Mouse (Mus musculus): ENCODE measurements at regions not wholly inside any gene's neighbourhood (a gene's known extent, or its start where the extent isn't known, plus 50 kb on each side); places are given as distances from the start of the nearest gene placed in this dataset.

DNA sequence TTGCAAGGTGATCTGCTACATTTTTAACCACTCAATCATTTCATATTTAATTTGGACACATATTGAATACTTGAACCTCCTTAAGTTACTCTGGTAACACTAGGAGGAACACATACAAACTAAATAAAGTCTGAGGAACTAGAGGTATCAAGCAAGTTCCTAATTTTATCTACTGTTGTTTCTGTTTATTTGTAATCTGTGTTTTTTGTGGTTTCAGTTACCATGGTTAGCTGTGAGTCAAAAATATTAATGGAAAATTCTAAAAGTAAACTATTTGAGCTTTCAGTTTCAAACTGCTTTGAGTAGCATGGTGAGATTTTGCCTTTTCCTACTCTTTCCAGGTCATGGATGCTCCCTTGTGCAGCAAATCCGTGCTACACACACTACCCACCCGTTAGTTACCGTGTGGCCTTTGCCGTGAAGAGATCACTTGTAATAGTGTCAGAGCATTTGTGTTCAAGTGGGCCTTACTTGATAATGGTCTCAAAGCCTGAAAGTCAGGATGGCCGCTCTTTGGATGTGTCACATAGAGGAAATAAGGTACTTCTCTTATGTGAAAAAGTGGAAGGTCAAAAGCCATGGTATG is 177.0 kb upstream of the Stt3b start:
- no peak overlapping the region for H3K27ac ChIP-seq (replicated peaks)
- H3K4me3 ChIP-seq: no peak overlapping the region
- H3K36me3 ChIP-seq: no peaks in the 10 kb centered on the region
- no peak overlapping the region for H3K4me2 ChIP-seq (replicated peaks)
- H3K9me3 ChIP-seq: no peaks in the 10 kb centered on the region
- ATAC-seq (ENCODE audit: low FRiP score, low read depth): no peak
- H3K27me3 ChIP-seq: no peaks in the 10 kb centered on the region
- WGBS: 92% methylated on average over 5 of the region's 5 CpGs
- H3K4me1 ChIP-seq: no peaks in the 10 kb centered on the region
- no peak overlapping the region for H3K9ac ChIP-seq (replicated peaks)

DNA sequence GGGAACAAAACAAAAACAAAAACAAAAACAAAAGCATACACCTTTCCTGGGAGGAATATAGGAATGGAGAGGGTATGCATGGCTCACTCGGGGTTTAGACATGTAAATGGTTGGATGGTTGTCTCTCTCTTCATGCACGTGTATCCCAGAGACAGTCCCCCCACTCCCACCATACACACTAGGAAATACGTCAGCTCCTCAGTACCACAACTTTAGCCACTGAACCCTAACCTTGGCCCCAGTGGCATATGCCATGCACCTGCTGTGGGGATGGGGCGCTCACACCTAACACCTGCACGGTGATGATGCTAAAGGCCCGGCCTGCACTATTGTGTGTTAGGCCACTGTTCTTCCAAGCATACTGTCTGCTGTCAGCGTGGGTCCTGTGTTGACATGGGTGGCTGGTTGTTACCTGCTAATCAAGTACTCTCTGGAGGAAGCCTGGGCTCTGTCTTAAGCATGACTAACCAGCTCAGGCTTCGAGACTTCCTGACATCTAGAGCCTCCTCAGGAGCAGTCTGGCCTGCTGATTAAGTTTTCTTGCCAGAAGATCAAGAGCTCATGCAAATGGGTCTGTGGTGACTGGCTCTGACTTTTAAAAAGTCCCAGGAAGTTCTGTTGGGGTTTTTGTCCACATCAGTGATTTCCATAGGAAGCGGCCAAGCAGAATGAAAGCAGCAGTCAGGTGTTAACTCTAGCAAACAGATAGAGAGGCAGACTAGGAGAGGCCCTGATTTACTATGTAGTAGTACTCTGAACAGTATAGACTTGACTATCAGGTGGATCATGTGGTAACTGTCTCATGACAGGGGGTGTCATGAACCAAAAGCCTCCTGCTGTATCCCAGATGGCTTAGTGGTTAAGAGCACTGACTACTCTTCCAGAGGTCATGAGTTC is 178.9 kb upstream of the Stt3b start:
- H3K9me3 ChIP-seq: no peaks in the 10 kb centered on the region
- H3K4me3 ChIP-seq: no peak overlapping the region
- no peaks in the 10 kb centered on the region for H3K4me1 ChIP-seq
- H3K4me2 ChIP-seq (replicated peaks): no peak overlapping the region
- H3K27ac ChIP-seq (replicated peaks): no peak overlapping the region
- ATAC-seq (ENCODE audit: low FRiP score, low read depth): no peak
- no peaks in the 10 kb centered on the region for H3K36me3 ChIP-seq
- WGBS: 78% methylated on average over 9 of the region's 9 CpGs
- no peak overlapping the region for H3K9ac ChIP-seq (replicated peaks)
- no peaks in the 10 kb centered on the region for H3K27me3 ChIP-seq

DNA sequence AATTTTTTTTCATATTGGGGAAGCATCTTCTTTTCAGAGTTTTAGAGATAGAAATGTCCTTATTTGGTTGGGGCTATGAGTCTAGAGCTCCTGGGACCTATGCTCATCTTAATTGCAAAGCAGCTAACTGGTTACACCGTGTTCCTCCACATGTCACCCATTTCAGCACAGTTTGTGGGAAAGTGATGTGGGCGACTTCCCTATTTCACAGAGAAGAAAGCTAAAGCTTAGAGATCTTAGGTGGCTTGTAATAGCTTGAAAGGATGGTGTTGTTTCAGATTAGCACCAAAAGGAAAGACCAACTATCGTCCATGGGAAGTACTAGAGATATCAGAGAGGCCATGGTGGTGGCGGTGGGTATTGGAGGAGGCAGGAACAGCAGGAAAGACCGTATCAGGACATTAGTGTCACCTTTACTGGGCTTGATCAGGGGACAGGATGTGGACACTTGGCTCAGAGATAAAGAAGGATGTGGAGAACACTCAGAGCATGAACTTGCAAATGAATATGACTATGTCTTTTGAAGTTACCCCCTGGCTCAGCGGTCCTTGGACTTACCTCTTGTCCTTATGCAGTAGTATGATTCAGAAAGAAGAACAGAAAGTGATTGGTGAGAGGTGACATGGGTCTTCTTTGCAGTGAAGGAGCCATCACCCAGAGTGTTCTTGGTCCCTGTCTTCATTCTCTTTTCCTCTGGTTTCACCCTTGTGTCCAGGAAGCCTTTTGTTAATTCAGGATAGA is 182.4 kb upstream of the Stt3b start:
- no peaks in the 10 kb centered on the region for H3K36me3 ChIP-seq
- no peak overlapping the region for H3K9ac ChIP-seq (replicated peaks)
- no peaks in the 10 kb centered on the region for H3K27me3 ChIP-seq
- no peaks in the 10 kb centered on the region for H3K4me1 ChIP-seq
- H3K27ac ChIP-seq (replicated peaks): no peak overlapping the region
- ATAC-seq (ENCODE audit: low FRiP score, low read depth): no peak
- H3K4me2 ChIP-seq (replicated peaks): no peak overlapping the region
- H3K4me3 ChIP-seq: no peak overlapping the region
- WGBS: 86% methylated on average over 6 of the region's 6 CpGs
- no peaks in the 10 kb centered on the region for H3K9me3 ChIP-seq

DNA sequence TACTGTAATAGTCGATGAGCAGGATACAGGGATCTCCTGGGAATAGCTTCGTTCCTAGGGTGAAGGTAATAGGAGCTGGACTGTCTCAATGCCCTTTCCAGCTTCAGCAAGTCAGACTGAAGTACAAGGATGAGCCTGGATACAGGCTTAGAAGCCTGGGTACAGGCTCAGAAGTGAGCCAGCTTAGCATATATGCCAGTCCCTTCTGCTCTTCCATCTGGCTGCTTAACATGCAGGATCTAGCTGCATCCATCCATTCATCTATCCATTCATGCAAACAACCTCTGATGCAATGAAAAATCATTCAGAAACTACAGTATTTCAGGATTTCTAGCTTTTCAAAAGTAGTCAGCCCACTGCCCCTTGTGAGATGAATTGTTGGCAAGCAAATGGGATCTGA is 183.5 kb upstream of the Stt3b start:
- Histone ChIP-seq H3K9ac (replicated peaks) (no peak overlapping the region), H3K4me2 (replicated peaks) (no peak overlapping the region), H3K27ac (replicated peaks) (no peak overlapping the region), H3K4me3 (no peak overlapping the region), H3K9me3 (no peaks in the 10 kb centered on the region), H3K4me1 (no peaks in the 10 kb centered on the region), H3K36me3 (no peaks in the 10 kb centered on the region), H3K27me3 (no peaks in the 10 kb centered on the region)
- WGBS: 86% methylated on average over 2 of the region's 2 CpGs
- ATAC-seq (ENCODE audit: low FRiP score, low read depth): no peak

DNA sequence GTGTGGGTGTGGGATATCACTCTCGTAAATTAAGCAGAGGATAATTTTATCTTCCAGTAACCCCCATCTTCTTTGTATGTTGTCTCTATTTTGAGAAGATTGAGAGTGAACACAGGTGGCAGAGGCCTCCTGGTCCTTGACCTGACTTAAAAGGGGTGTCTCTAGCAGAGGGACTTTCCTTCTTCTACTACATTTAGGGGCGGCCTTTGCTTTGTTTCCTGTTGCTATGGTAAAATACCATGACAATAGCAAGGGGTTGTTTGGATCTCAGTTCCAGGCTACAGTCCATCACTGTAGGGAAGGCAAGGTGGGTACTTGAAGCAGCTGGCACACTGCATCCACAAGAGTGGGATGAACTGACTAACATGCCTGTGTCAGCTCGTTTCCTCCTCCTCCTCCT is 189.3 kb upstream of the Stt3b start:
- Histone ChIP-seq H3K4me1 (no peaks in the 10 kb centered on the region; the same call in 1 of the 2 replicates), H3K27ac (replicated peaks) (no peak overlapping the region), H3K9ac (replicated peaks) (no peak overlapping the region), H3K9me3 (no peaks in the 10 kb centered on the region), H3K27me3 (no peaks in the 10 kb centered on the region), H3K36me3 (no peaks in the 10 kb centered on the region), H3K4me2 (replicated peaks) (no peak overlapping the region), H3K4me3 (no peak overlapping the region)
- no peak for ATAC-seq (ENCODE audit: low FRiP score, low read depth)
- 59% methylated on average over 3 of the region's 3 CpGs for WGBS

DNA sequence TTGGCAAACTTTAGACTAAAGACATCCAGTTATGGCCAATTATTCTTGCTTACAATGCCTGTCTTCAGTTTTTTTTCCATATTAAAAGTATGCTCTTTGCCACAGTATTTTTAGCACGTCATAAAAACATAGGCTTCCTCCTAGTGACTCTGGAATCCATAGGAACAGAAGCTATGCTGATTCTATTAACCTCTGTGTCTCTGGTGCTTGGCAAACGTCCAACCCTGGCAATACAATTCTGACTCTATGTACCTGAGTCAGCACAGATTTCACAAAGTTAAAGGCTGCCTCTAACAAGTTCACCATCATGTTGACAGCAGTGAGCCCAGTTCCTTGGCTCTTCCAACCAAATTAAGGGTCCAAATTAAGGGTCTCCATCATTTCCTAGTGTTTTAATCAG is 194.6 kb upstream of the Stt3b start:
- ATAC-seq (ENCODE audit: low FRiP score, low read depth): no peak
- H3K27me3 ChIP-seq: no peaks in the 10 kb centered on the region
- 70% methylated on average over 2 of the region's 2 CpGs for WGBS

DNA sequence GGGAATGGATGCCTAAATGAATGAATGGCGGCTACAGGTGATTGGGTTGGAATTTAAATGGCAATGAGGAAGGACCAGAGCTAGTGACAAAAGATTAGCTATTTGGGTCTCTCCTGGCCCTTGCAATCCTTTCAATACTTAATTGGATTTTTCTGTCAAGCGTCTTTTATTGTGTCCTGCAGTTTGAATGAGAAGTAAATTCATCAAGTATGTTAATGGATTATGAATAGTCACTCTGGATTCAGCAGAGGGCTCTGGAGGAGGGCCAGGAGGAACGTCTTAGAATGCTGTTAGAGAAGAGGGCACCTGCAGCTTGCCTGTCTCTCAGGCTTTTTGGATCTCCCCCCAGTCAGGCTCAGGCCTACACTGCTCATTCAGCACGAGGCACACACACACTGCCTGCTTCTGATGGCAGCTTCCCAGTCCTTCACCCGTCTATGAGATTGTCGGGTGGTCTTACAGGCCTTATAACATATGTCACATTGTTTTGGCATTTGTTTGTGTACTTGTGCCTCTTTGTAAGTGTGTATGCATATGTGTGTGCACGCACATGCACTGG is 197.0 kb upstream of the Stt3b start:
- no peak for ATAC-seq (ENCODE audit: low FRiP score, low read depth)
- Histone ChIP-seq H3K9me3 (no peaks in the 10 kb centered on the region), H3K36me3 (no peaks in the 10 kb centered on the region), H3K4me3 (no peak overlapping the region), H3K27ac (replicated peaks) (no peak overlapping the region), H3K4me1 (peaks cover 5% of the 10 kb centered on the region; the same call in 1 of the 2 replicates), H3K27me3 (no peaks in the 10 kb centered on the region), H3K9ac (replicated peaks) (no peak overlapping the region), H3K4me2 (replicated peaks) (no peak overlapping the region)
- WGBS: 58% methylated on average over 7 of the region's 7 CpGs

More for the DNA sequence above, 194.6 kb upstream of the Stt3b start:
- no peak overlapping the region for H3K9ac ChIP-seq (replicated peaks)
- peaks cover 5% of the 10 kb centered on the region; the same call in 1 of the 2 replicates for H3K4me1 ChIP-seq
- H3K27ac ChIP-seq (replicated peaks): no peak overlapping the region
- no peak overlapping the region for H3K4me3 ChIP-seq
- H3K9me3 ChIP-seq: no peaks in the 10 kb centered on the region
- no peak overlapping the region for H3K4me2 ChIP-seq (replicated peaks)
- H3K36me3 ChIP-seq: no peaks in the 10 kb centered on the region

DNA sequence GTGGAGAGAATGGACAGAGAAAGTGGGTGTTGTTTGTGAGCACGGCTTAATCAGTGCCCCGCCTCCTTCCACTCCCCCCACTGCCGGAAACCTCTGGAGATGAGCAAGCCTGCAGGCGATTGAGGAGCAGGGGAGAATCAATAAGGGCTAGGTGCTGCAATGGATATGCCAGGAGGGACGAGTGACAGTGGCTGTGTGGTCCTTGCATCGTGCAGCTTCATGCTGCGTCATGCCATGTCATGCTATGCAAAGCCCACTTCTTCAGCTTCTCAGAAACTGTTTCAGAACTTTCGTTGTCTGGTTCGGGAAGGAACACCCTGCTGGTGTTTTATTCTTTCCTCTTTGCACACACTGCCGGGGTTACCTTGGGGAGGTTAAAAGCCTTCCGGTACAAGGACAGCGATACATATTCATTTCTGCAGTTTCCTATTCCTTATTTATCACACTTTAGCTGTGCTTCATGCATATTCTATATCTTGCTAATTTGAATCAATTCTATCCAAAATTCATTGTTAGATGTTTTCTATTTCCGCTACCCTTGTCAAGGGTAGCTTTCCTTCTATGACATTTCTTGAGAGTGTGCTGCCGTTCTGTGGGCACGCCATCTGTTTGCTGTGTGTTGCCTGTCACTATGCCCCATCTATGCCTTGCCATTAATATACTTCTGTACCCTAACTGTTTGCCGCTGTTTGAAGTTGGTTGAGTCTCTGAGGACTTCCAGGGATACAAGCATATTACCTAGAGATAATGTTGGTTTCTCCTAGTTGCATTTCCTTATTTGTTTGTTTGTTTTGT is 202.8 kb upstream of the Stt3b start:
- H3K4me1 ChIP-seq: peaks cover 5% of the 10 kb centered on the region; the same call in 1 of the 2 replicates
- H3K27ac ChIP-seq (replicated peaks): no peak overlapping the region
- H3K4me2 ChIP-seq (replicated peaks): no peak overlapping the region
- 67% methylated on average over 16 of the region's 16 CpGs for WGBS
- H3K36me3 ChIP-seq: no peaks in the 10 kb centered on the region
- ATAC-seq (ENCODE audit: low FRiP score, low read depth): no peak
- H3K9me3 ChIP-seq: peaks cover 6% of the 10 kb centered on the region; the same call in 1 of the 2 replicates
- H3K27me3 ChIP-seq: no peaks in the 10 kb centered on the region
- H3K9ac ChIP-seq (replicated peaks): no peak overlapping the region
- no peak overlapping the region for H3K4me3 ChIP-seq

- no peaks in the 10 kb centered on the region for H3K27me3 ChIP-seq
- no peaks in the 10 kb centered on the region for H3K36me3 ChIP-seq
- peaks cover 6% of the 10 kb centered on the region; the same call in 1 of the 2 replicates for H3K9me3 ChIP-seq
- no peak for ATAC-seq (ENCODE audit: low FRiP score, low read depth)
- no peak overlapping the region for H3K27ac ChIP-seq (replicated peaks)
- H3K4me2 ChIP-seq (replicated peaks): no peak overlapping the region
- H3K4me1 ChIP-seq: peaks cover 1% of the 10 kb centered on the region; the same call in 1 of the 2 replicates
- H3K4me3 ChIP-seq: no peak overlapping the region
- no peak overlapping the region for H3K9ac ChIP-seq (replicated peaks)
These were observed 207.7 kb upstream of the Stt3b start for GRCm38 (mm10) chr9:115517903-115518302.

- Histone ChIP-seq H3K36me3 (no peaks in the 10 kb centered on the region), H3K27me3 (no peaks in the 10 kb centered on the region), H3K27ac (replicated peaks) (no peak overlapping the region), H3K4me3 (no peak overlapping the region), H3K9ac (replicated peaks) (no peak overlapping the region), H3K4me1 (no peaks in the 10 kb centered on the region), H3K4me2 (replicated peaks) (no peak overlapping the region), H3K9me3 (no peaks in the 10 kb centered on the region)
- ATAC-seq (ENCODE audit: low FRiP score, low read depth): no peak
- WGBS: 81% methylated on average over 3 of the region's 3 CpGs
These were observed 213.9 kb upstream of the Stt3b start for GRCm38 (mm10) chr9:115524161-115524560.

DNA sequence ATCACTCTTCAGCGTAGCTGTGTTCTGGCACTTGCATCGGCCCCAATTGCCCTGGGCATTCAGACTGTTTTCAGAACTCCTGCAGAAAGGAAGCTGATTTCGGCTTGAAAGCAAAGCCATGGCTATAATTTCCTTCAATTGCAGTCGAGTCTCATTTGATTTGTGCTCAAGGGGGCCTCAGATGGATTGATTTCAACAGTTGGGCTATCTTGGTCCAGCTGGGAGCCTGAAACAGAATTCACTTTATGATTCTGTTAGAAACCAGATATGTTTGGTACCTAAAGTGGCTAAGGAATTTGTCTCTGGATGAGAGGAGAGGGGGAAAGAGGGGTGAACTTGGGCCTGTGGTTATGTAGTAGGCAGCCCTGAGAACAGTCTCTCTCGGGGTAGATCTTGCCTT is 214.4 kb upstream of the Stt3b start:
- ATAC-seq (ENCODE audit: low FRiP score, low read depth): no peak
- WGBS: 81% methylated on average over 5 of the region's 5 CpGs

More for the DNA sequence above, 214.4 kb upstream of the Stt3b start:
- no peaks in the 10 kb centered on the region for H3K4me1 ChIP-seq
- H3K27me3 ChIP-seq: no peaks in the 10 kb centered on the region
- H3K36me3 ChIP-seq: no peaks in the 10 kb centered on the region
- H3K4me2 ChIP-seq (replicated peaks): no peak overlapping the region
- no peak overlapping the region for H3K9ac ChIP-seq (replicated peaks)
- no peak overlapping the region for H3K27ac ChIP-seq (replicated peaks)
- no peaks in the 10 kb centered on the region for H3K9me3 ChIP-seq
- no peak overlapping the region for H3K4me3 ChIP-seq
